8 mouse cellular contexts compared by ENCODE assay signal in the genomic region with DNA sequence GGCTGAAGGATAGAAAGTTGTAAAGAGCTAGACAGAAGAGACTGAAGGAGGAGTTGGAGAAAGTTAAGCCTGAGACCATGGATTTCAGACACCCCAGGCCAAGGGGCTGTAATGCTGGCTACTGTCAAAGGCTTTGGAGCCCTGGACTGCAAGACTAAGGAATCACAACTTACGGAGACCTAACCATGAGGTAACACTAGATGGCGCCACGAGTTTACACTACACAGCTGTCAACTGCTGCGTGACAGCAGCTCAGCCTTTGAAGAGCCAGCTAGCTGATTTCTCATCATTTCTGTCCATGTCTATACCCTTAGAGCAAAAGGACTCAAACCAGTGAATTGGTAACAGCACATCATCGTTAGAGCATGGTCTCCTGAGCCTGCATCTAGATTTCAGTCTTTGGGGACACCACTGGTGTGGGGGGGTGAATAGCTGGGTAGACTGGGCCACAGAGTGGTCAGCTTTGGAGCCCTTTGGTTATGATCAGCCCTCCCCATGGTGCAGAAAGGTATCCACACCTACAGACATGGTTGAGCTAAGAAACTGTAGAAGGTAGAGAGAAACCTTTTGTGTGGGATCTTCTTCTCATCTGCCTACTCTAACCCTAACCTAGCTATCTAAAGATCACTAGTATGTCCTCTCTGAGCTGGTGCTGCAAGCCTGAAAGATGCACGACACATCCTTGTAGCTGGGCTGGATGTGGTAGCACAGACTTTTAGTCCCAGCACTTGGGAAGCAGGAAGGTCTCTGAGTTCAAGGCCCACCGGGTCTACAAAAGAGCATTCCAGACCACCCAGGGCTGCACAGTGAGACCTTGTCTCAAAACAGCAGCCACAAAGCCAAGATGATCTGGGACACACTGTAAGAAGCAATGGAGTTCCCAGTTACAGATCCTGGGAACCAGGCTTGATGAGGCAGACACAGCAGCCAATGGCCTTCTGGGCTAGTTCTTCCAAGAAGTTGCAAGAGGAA. TPM values are rescaled to one million over a fixed set of nuclear protein-coding genes. Genes with fewer than 3 reads are reported as not detected.
DNase-seq lines count a peak whose midpoint lies in the region; ATAC-seq and TF ChIP-seq lines count a peak whose summit lies in the region.

No protein-coding gene starts in this region.

- H3K9ac ChIP-seq in heart, embryonic 16.5 days (ENCODE audit: low read length), result no peak overlapping the region
- no peak overlapping the region for H3K9ac ChIP-seq in liver, embryonic 13.5 days
- no peak overlapping the region for H3K9ac ChIP-seq in neural tube, embryonic 12.5 days
- no peak overlapping the region for H3K9ac ChIP-seq in stomach, embryonic 16.5 days (ENCODE audit: low read length)

- H3K27me3 ChIP-seq in heart, embryonic 16.5 days (ENCODE audit: control insufficient read depth, insufficient read depth, low read length), result peaks cover 10% of the 10 kb centered on the region
- H3K27me3 ChIP-seq in liver, embryonic 13.5 days, result peaks cover 42% of the 10 kb centered on the region
- H3K27me3 ChIP-seq in neural tube, embryonic 12.5 days (replicated peaks), result peaks cover 10% of the 10 kb centered on the region
- H3K27me3 ChIP-seq in stomach, embryonic 16.5 days (ENCODE audit: control insufficient read depth, insufficient read depth, low read length), result peaks cover 10% of the 10 kb centered on the region; the same call in 1 of the 2 replicates

- peak; percentile 84 for ATAC-seq in erythroid progenitor cell, adult 5-6 weeks (replicated peaks; ENCODE audit: low FRiP score, poor library complexity, severe bottlenecking)
- ATAC-seq in heart, embryonic 16.5 days (replicated peaks; ENCODE audit: extremely low read depth, insufficient read depth, low FRiP score), result peak; percentile 72
- peak; percentile 61 for ATAC-seq in liver, embryonic 13.5 days (ENCODE audit: low read depth)
- peak; percentile 70; the same call in 1 of the 2 replicates for ATAC-seq in neural tube, embryonic 12.5 days (ENCODE audit: low FRiP score, low read depth)
- ATAC-seq in stomach, embryonic 16.5 days (ENCODE audit: insufficient read depth, low FRiP score), result peak; percentile 79; the same call in 1 of the 2 replicates

- no peak overlapping the region for H3K4me3 ChIP-seq in bone marrow, adult 2 months (replicated peaks; ENCODE audit: control insufficient read depth, low read depth, low read length)
- no peak overlapping the region for H3K4me3 ChIP-seq in heart, embryonic 16.5 days (ENCODE audit: low read length)
- no peak overlapping the region for H3K4me3 ChIP-seq in liver, embryonic 13.5 days (replicated peaks)
- no peak overlapping the region for H3K4me3 ChIP-seq in neural tube, embryonic 12.5 days
- no peak overlapping the region for H3K4me3 ChIP-seq in stomach, embryonic 16.5 days (replicated peaks; ENCODE audit: low read length)

- no peaks in the 10 kb centered on the region for H3K9me3 ChIP-seq in heart, embryonic 16.5 days (replicated peaks; ENCODE audit: control insufficient read depth, low read length)
- no peaks in the 10 kb centered on the region for H3K9me3 ChIP-seq in liver, embryonic 13.5 days (replicated peaks)
- H3K9me3 ChIP-seq in neural tube, embryonic 12.5 days, result no peaks in the 10 kb centered on the region
- no peaks in the 10 kb centered on the region for H3K9me3 ChIP-seq in stomach, embryonic 16.5 days (replicated peaks; ENCODE audit: control insufficient read depth, low read length)

- TF ChIP-seq CTCF in bone marrow, adult 2 months (IDR thresholded peaks at IDR 0.05; ENCODE audit: control insufficient read depth, insufficient read depth, low read length), result peak; percentile 87

- 18% methylated on average over 7 of the region's 7 CpGs for WGBS in bone marrow, adult 2 months
- 19% methylated on average over 7 of the region's 7 CpGs for WGBS in heart, embryonic 16.5 days
- 18% methylated on average over 7 of the region's 7 CpGs for WGBS in liver, embryonic 13.5 days (ENCODE audit: insufficient replicate concordance)
- WGBS in neural tube, embryonic 12.5 days, result 22% methylated on average over 7 of the region's 7 CpGs
- WGBS in stomach, embryonic 16.5 days, result 21% methylated on average over 7 of the region's 7 CpGs

- DNase-seq in CD4-positive, CD25-positive, alpha-beta regulatory T cell, adult 2 months (ENCODE audit: low read depth, low spot score), result peak; percentile 93
- DNase-seq in kidney, postnatal 25 days, result peak; percentile 86 to 93
- peak; percentile 63 for DNase-seq in liver, embryonic 13.5 days

- H3K4me1 ChIP-seq in bone marrow, adult 2 months (ENCODE audit: control insufficient read depth, insufficient read depth, low read length), result peaks cover 2% of the 10 kb centered on the region
- no peaks in the 10 kb centered on the region for H3K4me1 ChIP-seq in heart, embryonic 16.5 days (ENCODE audit: control insufficient read depth, insufficient read depth, low read length)
- H3K4me1 ChIP-seq in liver, embryonic 13.5 days (replicated peaks), result no peaks in the 10 kb centered on the region
- H3K4me1 ChIP-seq in neural tube, embryonic 12.5 days, result no peaks in the 10 kb centered on the region; the same call in 1 of the 2 replicates
- H3K4me1 ChIP-seq in stomach, embryonic 16.5 days (ENCODE audit: control insufficient read depth, insufficient read depth, low read length), result peaks cover 4% of the 10 kb centered on the region; the same call in 1 of the 2 replicates

- no peak overlapping the region for H3K4me2 ChIP-seq in heart, embryonic 16.5 days (ENCODE audit: low read depth, low read length)
- no peak overlapping the region for H3K4me2 ChIP-seq in liver, embryonic 13.5 days
- no peak overlapping the region for H3K4me2 ChIP-seq in neural tube, embryonic 12.5 days (replicated peaks)
- no peak overlapping the region for H3K4me2 ChIP-seq in stomach, embryonic 16.5 days (ENCODE audit: low read depth, low read length)

- H3K36me3 ChIP-seq in heart, embryonic 16.5 days (ENCODE audit: control insufficient read depth, insufficient read depth), result 0 out of 2 replicates have a peak, but pooled peaks cover 2% of the 10 kb centered on the region
- H3K36me3 ChIP-seq in liver, embryonic 13.5 days, result peaks cover 13% of the 10 kb centered on the region; the same call in 1 of the 2 replicates
- H3K36me3 ChIP-seq in neural tube, embryonic 12.5 days, result peaks cover 5% of the 10 kb centered on the region; the same call in 1 of the 2 replicates
- H3K36me3 ChIP-seq in stomach, embryonic 16.5 days (ENCODE audit: control insufficient read depth, insufficient read depth, low read length), result 0 out of 2 replicates have a peak, but pooled peaks cover 3% of the 10 kb centered on the region

- no peak overlapping the region for H3K27ac ChIP-seq in bone marrow, adult 2 months (ENCODE audit: control insufficient read depth, insufficient read depth, low read depth, low read length, poor library complexity)
- H3K27ac ChIP-seq in heart, embryonic 16.5 days (ENCODE audit: low read length), result no peak overlapping the region
- H3K27ac ChIP-seq in liver, embryonic 13.5 days, result no peak overlapping the region
- no peak overlapping the region for H3K27ac ChIP-seq in neural tube, embryonic 12.5 days
- H3K27ac ChIP-seq in stomach, embryonic 16.5 days (ENCODE audit: low read length), result no peak overlapping the region

- TF ChIP-seq POLR2A in bone marrow, adult 2 months (IDR thresholded peaks at IDR 0.05; ENCODE audit: borderline replicate concordance, control insufficient read depth, low read depth, low read length), result no peak

RNA-seq across cellular contexts. Expression of gene Hs3st6, which starts 7.0 kb away (rescaled TPM):
- polyA plus RNA-seq in bone marrow, adult 2 months (2011; ENCODE audit: insufficient read depth, insufficient read length, low replicate concordance, missing spikeins), result 2.2 TPM in 1 of 2 replicates, not detected in the other
- not detected in 2 replicates for total RNA-seq in erythroid progenitor cell, adult 5-6 weeks (2015; ENCODE audit: low replicate concordance)
- not detected in 2 replicates for total RNA-seq in erythroid progenitor cell, adult 5-6 weeks (2017; ENCODE audit: low replicate concordance)
- 0.21 and 0.36 TPM in 2 replicates for polyA plus RNA-seq in heart, embryonic 16.5 days (2015; fragmentation: Nextera tagmentation; extraction: Ambion mirVana)
- polyA plus RNA-seq in liver, embryonic 13.5 days (2015; fragmentation: Nextera tagmentation; extraction: Ambion mirVana), result not detected in 2 replicates
- polyA plus RNA-seq in neural tube, embryonic 12.5 days (2016; fragmentation: Nextera tagmentation; extraction: Ambion mirVana), result 0.62 and 0.69 TPM in 2 replicates
- 0.81 and 1.0 TPM in 2 replicates for polyA plus RNA-seq in stomach, embryonic 16.5 days (2015; fragmentation: Nextera tagmentation; extraction: Ambion mirVana)

RNA-seq across cellular contexts. Expression of gene Msrb1, which starts 9.4 kb away (rescaled TPM):
- polyA plus RNA-seq in bone marrow, adult 2 months (2011; ENCODE audit: insufficient read depth, insufficient read length, low replicate concordance, missing spikeins), result 106 and 309 TPM in 2 replicates
- 108 and 112 TPM in 2 replicates for total RNA-seq in erythroid progenitor cell, adult 5-6 weeks (2015; ENCODE audit: low replicate concordance)
- 29.5 and 61.6 TPM in 2 replicates for total RNA-seq in erythroid progenitor cell, adult 5-6 weeks (2017; ENCODE audit: low replicate concordance)
- polyA plus RNA-seq in heart, embryonic 16.5 days (2015; fragmentation: Nextera tagmentation; extraction: Ambion mirVana), result 19.0 and 21.2 TPM in 2 replicates
- 21.3 and 21.8 TPM in 2 replicates for polyA plus RNA-seq in liver, embryonic 13.5 days (2015; fragmentation: Nextera tagmentation; extraction: Ambion mirVana)
- 23.3 and 24.8 TPM in 2 replicates for polyA plus RNA-seq in neural tube, embryonic 12.5 days (2016; fragmentation: Nextera tagmentation; extraction: Ambion mirVana)
- polyA plus RNA-seq in stomach, embryonic 16.5 days (2015; fragmentation: Nextera tagmentation; extraction: Ambion mirVana), result 40.3 and 45.5 TPM in 2 replicates

RNA-seq across cellular contexts. Expression of gene Rpl3l, which starts 18.2 kb away (rescaled TPM):
- polyA plus RNA-seq in bone marrow, adult 2 months (2011; ENCODE audit: insufficient read depth, insufficient read length, low replicate concordance, missing spikeins), result 2.5 TPM in 1 of 2 replicates, not detected in the other
- total RNA-seq in erythroid progenitor cell, adult 5-6 weeks (2015; ENCODE audit: low replicate concordance), result not detected in 2 replicates
- not detected in 2 replicates for total RNA-seq in erythroid progenitor cell, adult 5-6 weeks (2017; ENCODE audit: low replicate concordance)
- 1.7 and 2.4 TPM in 2 replicates for polyA plus RNA-seq in heart, embryonic 16.5 days (2015; fragmentation: Nextera tagmentation; extraction: Ambion mirVana)
- 0.10 TPM in 1 of 2 replicates, not detected in the other for polyA plus RNA-seq in liver, embryonic 13.5 days (2015; fragmentation: Nextera tagmentation; extraction: Ambion mirVana)
- not detected in 2 replicates for polyA plus RNA-seq in neural tube, embryonic 12.5 days (2016; fragmentation: Nextera tagmentation; extraction: Ambion mirVana)
- polyA plus RNA-seq in stomach, embryonic 16.5 days (2015; fragmentation: Nextera tagmentation; extraction: Ambion mirVana), result 0.25 and 0.57 TPM in 2 replicates

RNA-seq across cellular contexts. Expression of gene Ndufb10, which starts 21.5 kb away (rescaled TPM):
- 150 and 172 TPM in 2 replicates for polyA plus RNA-seq in bone marrow, adult 2 months (2011; ENCODE audit: insufficient read depth, insufficient read length, low replicate concordance, missing spikeins)
- 178 and 200 TPM in 2 replicates for total RNA-seq in erythroid progenitor cell, adult 5-6 weeks (2015; ENCODE audit: low replicate concordance)
- total RNA-seq in erythroid progenitor cell, adult 5-6 weeks (2017; ENCODE audit: low replicate concordance), result 84.0 and 122 TPM in 2 replicates
- 570 and 615 TPM in 2 replicates for polyA plus RNA-seq in heart, embryonic 16.5 days (2015; fragmentation: Nextera tagmentation; extraction: Ambion mirVana)
- polyA plus RNA-seq in liver, embryonic 13.5 days (2015; fragmentation: Nextera tagmentation; extraction: Ambion mirVana), result 206 and 216 TPM in 2 replicates
- polyA plus RNA-seq in neural tube, embryonic 12.5 days (2016; fragmentation: Nextera tagmentation; extraction: Ambion mirVana), result 230 and 240 TPM in 2 replicates
- 225 and 246 TPM in 2 replicates for polyA plus RNA-seq in stomach, embryonic 16.5 days (2015; fragmentation: Nextera tagmentation; extraction: Ambion mirVana)

RNA-seq across cellular contexts. Expression of gene Rps2, which starts 27.9 kb away (rescaled TPM):
- 828 and 1,146 TPM in 2 replicates for polyA plus RNA-seq in bone marrow, adult 2 months (2011; ENCODE audit: insufficient read depth, insufficient read length, low replicate concordance, missing spikeins)
- total RNA-seq in erythroid progenitor cell, adult 5-6 weeks (2015; ENCODE audit: low replicate concordance), result 1,299 and 1,601 TPM in 2 replicates
- total RNA-seq in erythroid progenitor cell, adult 5-6 weeks (2017; ENCODE audit: low replicate concordance), result 315 and 526 TPM in 2 replicates
- polyA plus RNA-seq in heart, embryonic 16.5 days (2015; fragmentation: Nextera tagmentation; extraction: Ambion mirVana), result 843 and 891 TPM in 2 replicates
- 1,350 and 1,469 TPM in 2 replicates for polyA plus RNA-seq in liver, embryonic 13.5 days (2015; fragmentation: Nextera tagmentation; extraction: Ambion mirVana)
- polyA plus RNA-seq in neural tube, embryonic 12.5 days (2016; fragmentation: Nextera tagmentation; extraction: Ambion mirVana), result 826 and 871 TPM in 2 replicates
- polyA plus RNA-seq in stomach, embryonic 16.5 days (2015; fragmentation: Nextera tagmentation; extraction: Ambion mirVana), result 1,212 and 1,230 TPM in 2 replicates
